Mouse (Mus musculus) kidney, embryonic 14.5 days (tissue): ENCODE measurements at regions not wholly inside any gene's neighbourhood (a gene's known extent, or its start where the extent isn't known, plus 50 kb on each side); places are given as distances from the start of the nearest gene placed in this dataset.
A peak's percentile ranks its signal among the peaks of the same experiment; 100 is the strongest.

Experiments
- ATAC-seq: fragments of 200-750 bp; cut with Nextera tagmentation; 2 replicates; pipeline ENCODE4 v1.8.0; 2017; ENCODE audit warnings: moderate number of reproducible peaks, mild to moderate bottlenecking, moderate TSS enrichment, moderate library complexity; ENCODE audit not compliant: low FRiP score, low TSS enrichment
- H3K27ac ChIP-seq: fragments of 300-500 bp; sonication (generic); 2 replicates; pipeline ENCODE4 v1.5.1; 2014; ENCODE audit warnings: low read depth, mild to moderate bottlenecking, low read length, moderate library complexity, mixed read lengths
- H3K27me3 ChIP-seq: fragments of 300-500 bp; sonication (generic); 2 replicates; pipeline ENCODE4 v1.6.1; 2014; ENCODE audit warnings: mild to moderate bottlenecking, low read length; ENCODE audit not compliant: control insufficient read depth, insufficient read depth
- H3K36me3 ChIP-seq: fragments of 300-500 bp; sonication (generic); 2 replicates; pipeline ENCODE4 v1.6.1; 2014; ENCODE audit warnings: low read length, mixed read lengths; ENCODE audit not compliant: control insufficient read depth, insufficient read depth
- H3K4me1 ChIP-seq: fragments of 300-500 bp; sonication (generic); 2 replicates; pipeline ENCODE4 v1.6.1; 2014; ENCODE audit warnings: low read length, mixed read lengths; ENCODE audit not compliant: control insufficient read depth, insufficient read depth
- H3K4me2 ChIP-seq: fragments of 300-500 bp; sonication (generic); replicated peaks from 2 replicates; pipeline ENCODE4 v1.6.1; 2014; ENCODE audit warnings: low read depth, mild to moderate bottlenecking, low read length
- H3K4me3 ChIP-seq: fragments of 300-500 bp; sonication (generic); 2 replicates; pipeline ENCODE4 v1.5.1; 2014; ENCODE audit warnings: mild to moderate bottlenecking, low read length
- H3K9ac ChIP-seq: fragments of 300-500 bp; sonication (generic); 2 replicates; pipeline ENCODE4 v1.6.1; 2014; ENCODE audit warnings: low read depth, mild to moderate bottlenecking, low read length, moderate library complexity
- H3K9me3 ChIP-seq: fragments of 300-500 bp; sonication (generic); 2 replicates; pipeline ENCODE4 v1.6.1; 2016; ENCODE audit warnings: low read length; ENCODE audit not compliant: control insufficient read depth
- WGBS: fragments of 180-500 bp; shearing (Covaris S2); extraction: QIAGEN DNeasy Blood & Tissue Kit; methylation state at CpG from one replicate; pipeline ENCODE4 v1.1.7; 2014; 5-methylcytosine and 5-hydroxymethylcytosine counted together

DNA sequence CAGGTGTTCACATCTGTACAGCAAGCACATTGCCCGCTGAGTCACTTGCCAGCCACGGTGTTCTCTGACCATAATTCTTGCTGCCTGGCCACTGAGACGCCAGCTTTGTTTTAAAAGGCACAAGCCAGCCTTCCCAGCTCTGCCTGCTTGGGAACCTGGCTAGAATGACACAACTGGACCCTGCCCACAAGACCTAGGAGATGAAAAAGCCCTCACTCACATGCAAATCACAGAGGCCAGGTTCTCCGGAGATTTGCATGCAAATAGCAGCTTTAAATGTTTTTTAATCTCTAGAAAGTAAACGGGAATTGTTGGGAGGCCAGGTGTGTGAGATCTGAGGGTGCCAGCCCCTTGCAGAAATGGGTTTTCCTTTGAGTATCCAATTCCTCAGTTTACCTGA, 71.9 kb downstream of the 1810010D01Rik start:
- Histone ChIP-seq H3K4me1 (peaks cover 4% of the 10 kb centered on the region), H3K27me3 (no peaks in the 10 kb centered on the region), H3K36me3 (no peaks in the 10 kb centered on the region), H3K4me3 (no peak overlapping the region), H3K9me3 (peaks cover 11% of the 10 kb centered on the region; the same call in 1 of the 2 replicates), H3K9ac (no peak overlapping the region), H3K4me2 (no peak overlapping the region), H3K27ac (no peak overlapping the region)
- no peak for ATAC-seq
- WGBS, result 18% methylated on average over 5 of the region's 5 CpGs

DNA sequence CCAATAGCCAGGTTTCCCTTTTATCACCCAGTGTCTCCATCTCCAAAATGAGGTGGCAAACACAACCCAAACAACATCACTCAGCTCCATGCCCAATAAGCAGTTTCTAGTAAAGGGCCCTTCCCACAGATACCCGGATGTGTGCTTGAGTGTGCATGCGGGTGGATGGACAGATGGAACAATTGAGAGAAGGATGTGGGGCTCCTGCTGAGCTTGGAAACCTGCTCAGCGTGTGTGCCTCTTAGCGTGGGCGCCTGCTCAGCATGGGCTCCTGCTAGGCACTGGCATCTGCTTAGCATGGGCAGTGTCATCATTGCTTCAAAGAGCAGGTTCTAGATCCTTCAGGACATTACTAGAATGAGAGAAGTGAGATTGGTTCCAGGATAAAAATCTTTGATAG, 75.4 kb downstream of the 1810010D01Rik start:
- no peak overlapping the region for H3K27ac ChIP-seq
- H3K27me3 ChIP-seq, result no peaks in the 10 kb centered on the region
- no peak for ATAC-seq
- no peaks in the 10 kb centered on the region for H3K36me3 ChIP-seq
- no peak overlapping the region for H3K4me3 ChIP-seq
- peaks cover 25% of the 10 kb centered on the region for H3K4me1 ChIP-seq
- no peak overlapping the region for H3K4me2 ChIP-seq
- H3K9ac ChIP-seq, result no peak overlapping the region
- 93% methylated on average over 5 of the region's 5 CpGs for WGBS
- H3K9me3 ChIP-seq, result no peaks in the 10 kb centered on the region

DNA sequence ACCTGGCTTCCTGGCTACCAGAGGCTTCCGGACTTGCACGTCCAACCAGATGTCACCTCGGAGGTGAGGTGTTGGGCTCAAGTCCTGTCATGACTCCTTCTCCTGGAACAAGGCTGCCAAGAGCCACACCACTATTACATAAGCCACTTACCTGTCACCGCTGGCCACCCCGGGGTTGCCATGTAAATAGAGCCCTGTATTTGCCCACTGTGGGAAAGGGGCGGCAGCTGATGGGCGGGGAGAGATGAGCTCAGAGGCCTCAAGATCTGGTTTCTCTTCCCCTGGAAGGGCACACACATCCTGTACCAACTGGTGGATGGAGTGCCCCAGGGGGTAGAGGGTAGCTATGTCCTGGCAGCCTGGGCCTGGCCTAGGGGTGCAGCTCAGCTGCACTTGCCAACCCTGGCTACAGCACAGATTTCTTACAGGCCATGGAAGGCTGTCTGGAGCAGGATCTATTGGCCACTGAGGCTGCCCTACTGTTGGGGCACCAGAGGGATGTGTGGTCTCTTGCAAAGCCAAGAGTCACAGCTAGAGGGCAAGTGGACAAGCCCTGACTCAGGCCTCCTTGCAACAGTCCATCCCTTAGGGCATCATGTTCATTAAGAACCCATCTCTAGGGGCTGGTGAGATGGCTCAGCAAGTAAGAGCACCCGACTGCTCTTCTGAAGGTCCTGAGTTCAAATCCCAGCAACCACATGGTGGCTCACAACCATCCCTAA, 76.3 kb downstream of the 1810010D01Rik start:
- 83% methylated on average over 8 of the region's 8 CpGs for WGBS
- Histone ChIP-seq H3K36me3 (no peaks in the 10 kb centered on the region), H3K4me2 (no peak overlapping the region), H3K4me1 (peaks cover 32% of the 10 kb centered on the region), H3K27me3 (no peaks in the 10 kb centered on the region), H3K27ac (peak overlapping the region; percentile 26; the same call in 1 of the 2 replicates), H3K9me3 (no peaks in the 10 kb centered on the region), H3K9ac (no peak overlapping the region), H3K4me3 (no peak overlapping the region)
- no peak for ATAC-seq

- Histone ChIP-seq H3K27ac (peak overlapping the region; percentile 69; the same call in 1 of the 2 replicates), H3K4me3 (no peak overlapping the region), H3K9me3 (no peaks in the 10 kb centered on the region), H3K4me2 (no peak overlapping the region), H3K9ac (no peak overlapping the region), H3K27me3 (no peaks in the 10 kb centered on the region), H3K4me1 (peaks cover 32% of the 10 kb centered on the region), H3K36me3 (no peaks in the 10 kb centered on the region)
- WGBS, result 21% methylated on average over 4 of the region's 4 CpGs
- peak; percentile 50; the same call in 1 of the 2 replicates for ATAC-seq
Observed at GRCm38 (mm10) chr7:145129971-145130370, 77.9 kb downstream of the 1810010D01Rik start.

DNA sequence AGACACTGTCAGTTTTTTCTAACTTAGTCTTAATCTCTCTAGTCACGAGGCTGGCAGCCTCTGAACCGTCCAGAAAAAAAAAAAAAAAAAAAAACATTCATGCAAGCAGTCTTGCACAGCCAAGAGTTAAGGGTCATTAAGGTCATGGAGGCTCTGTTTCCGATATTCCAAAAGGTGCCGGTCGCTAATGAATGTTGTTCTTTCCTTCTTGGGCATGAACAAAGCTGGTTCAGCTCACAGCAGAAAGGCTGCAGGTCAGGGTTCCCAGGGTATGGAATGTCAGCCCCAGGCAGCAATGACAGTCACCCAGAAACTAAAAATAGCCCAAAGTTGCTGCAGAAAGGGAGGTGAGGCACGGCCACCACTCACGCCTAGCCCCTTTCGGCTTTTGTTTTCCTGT, 80.3 kb downstream of the 1810010D01Rik start:
- Histone ChIP-seq H3K27ac (peak overlapping the region; percentile 69), H3K4me2 (no peak overlapping the region), H3K27me3 (no peaks in the 10 kb centered on the region), H3K9me3 (no peaks in the 10 kb centered on the region), H3K4me1 (peaks cover 32% of the 10 kb centered on the region), H3K9ac (no peak overlapping the region), H3K36me3 (no peaks in the 10 kb centered on the region), H3K4me3 (no peak overlapping the region)
- peak; percentile 37; the same call in 1 of the 2 replicates for ATAC-seq
- WGBS, result 10% methylated on average over 8 of the region's 8 CpGs

GRCm38 (mm10) chr7:145127180-145127579, 80.7 kb downstream of the 1810010D01Rik start:
- H3K27me3 ChIP-seq, result no peaks in the 10 kb centered on the region
- peak; percentile 65 for ATAC-seq
- no peaks in the 10 kb centered on the region for H3K9me3 ChIP-seq
- H3K27ac ChIP-seq, result peak overlapping the region; percentile 67; the same call in 1 of the 2 replicates
- H3K4me2 ChIP-seq, result no peak overlapping the region
- H3K36me3 ChIP-seq, result no peaks in the 10 kb centered on the region
- no peak overlapping the region for H3K4me3 ChIP-seq
- peaks cover 32% of the 10 kb centered on the region for H3K4me1 ChIP-seq
- H3K9ac ChIP-seq, result no peak overlapping the region
- 17% methylated on average over 4 of the region's 4 CpGs for WGBS

DNA sequence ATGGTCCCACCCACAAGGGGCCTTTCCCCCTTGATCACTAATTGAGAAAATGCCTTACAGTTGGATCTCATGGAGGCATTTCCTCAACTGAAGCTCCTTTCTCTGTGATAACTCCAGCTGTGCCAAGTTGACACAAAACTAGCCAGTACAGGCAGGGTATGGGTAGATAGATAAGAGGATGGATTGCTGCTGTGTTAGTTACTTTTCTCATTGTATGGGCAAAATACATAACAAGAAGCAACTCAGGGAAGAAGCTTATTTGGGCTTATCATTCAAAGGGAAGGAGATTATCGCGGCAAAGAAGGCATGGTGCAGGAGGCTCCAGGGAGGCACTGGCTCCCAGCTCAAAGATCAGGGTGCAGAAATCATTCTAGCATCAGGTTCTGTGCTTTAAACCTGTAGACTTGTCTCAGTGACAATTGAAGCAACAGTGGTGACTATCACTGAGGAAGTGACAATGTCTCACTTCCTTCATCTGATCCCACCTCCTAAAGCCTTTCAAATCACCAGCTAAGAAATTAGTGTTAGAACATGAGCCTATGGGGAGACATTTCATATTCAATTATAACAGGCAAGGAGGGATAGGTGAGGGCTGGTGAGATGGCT, 83.8 kb downstream of the 1810010D01Rik start:
- H3K9ac ChIP-seq, result no peak overlapping the region
- ATAC-seq, result no peak
- no peak overlapping the region for H3K4me3 ChIP-seq
- no peaks in the 10 kb centered on the region for H3K27me3 ChIP-seq
- H3K27ac ChIP-seq, result no peak overlapping the region
- 96% methylated on average over 2 of the region's 2 CpGs for WGBS
- H3K9me3 ChIP-seq, result no peaks in the 10 kb centered on the region
- H3K4me2 ChIP-seq, result no peak overlapping the region
- no peaks in the 10 kb centered on the region for H3K36me3 ChIP-seq
- peaks cover 16% of the 10 kb centered on the region for H3K4me1 ChIP-seq

- H3K4me3 ChIP-seq, result no peak overlapping the region
- H3K36me3 ChIP-seq, result no peaks in the 10 kb centered on the region
- H3K4me1 ChIP-seq, result peaks cover 7% of the 10 kb centered on the region
- H3K27me3 ChIP-seq, result no peaks in the 10 kb centered on the region
- no peak overlapping the region for H3K9ac ChIP-seq
- ATAC-seq, result no peak
- WGBS, result 82% methylated on average over 2 of the region's 2 CpGs
- H3K4me2 ChIP-seq, result no peak overlapping the region
- no peaks in the 10 kb centered on the region for H3K9me3 ChIP-seq
- no peak overlapping the region for H3K27ac ChIP-seq
Observed at GRCm38 (mm10) chr7:145122471-145122870, 85.4 kb downstream of the 1810010D01Rik start.

DNA sequence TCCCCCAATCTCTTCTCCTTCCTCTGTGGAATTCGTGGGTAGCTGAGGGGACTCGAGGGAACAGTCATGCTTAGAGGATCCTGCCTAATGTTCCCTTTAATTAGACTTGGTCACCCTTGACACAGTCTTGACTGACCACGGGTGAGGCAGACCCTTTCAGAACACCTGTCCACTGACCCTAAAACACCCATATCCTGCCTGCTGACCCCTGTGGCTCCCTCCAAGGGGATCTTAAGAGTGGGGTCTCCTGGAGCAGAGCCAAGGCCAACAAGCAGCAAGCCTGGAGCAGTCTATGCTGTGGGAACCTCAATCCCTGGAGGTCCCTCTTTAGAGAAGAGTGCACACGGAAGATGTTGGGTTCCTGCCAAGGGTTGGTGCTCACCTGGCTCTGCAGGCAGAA, 89.5 kb downstream of the 1810010D01Rik start:
- no peaks in the 10 kb centered on the region for H3K4me1 ChIP-seq
- no peaks in the 10 kb centered on the region for H3K36me3 ChIP-seq
- H3K4me3 ChIP-seq, result no peak overlapping the region
- no peak overlapping the region for H3K9ac ChIP-seq
- H3K9me3 ChIP-seq, result no peaks in the 10 kb centered on the region
- ATAC-seq, result peak; percentile 78
- H3K4me2 ChIP-seq, result no peak overlapping the region
- H3K27ac ChIP-seq, result no peak overlapping the region
- WGBS, result 18% methylated on average over 4 of the region's 4 CpGs
- H3K27me3 ChIP-seq, result no peaks in the 10 kb centered on the region
